Mouse (Mus musculus) spleen, adult 2 months (tissue): Measurements from ENCODE around the gene Cacna1a.

Experiments
- CTCF ChIP-seq: fragments of 200-500 bp; IDR thresholded peaks from 2 replicates; pipeline ENCODE4 v1.5.1; 2011; ENCODE audit warnings: mild to moderate bottlenecking, inconsistent platforms; ENCODE audit not compliant: insufficient read depth, insufficient read length, insufficient replicate concordance; ENCODE audit errors: extremely low read depth
- POLR2A ChIP-seq: fragments of 200-500 bp; IDR thresholded peaks from 2 replicates; pipeline ENCODE4 v1.6.1; 2011; ENCODE audit warnings: low read depth, low read length, inconsistent platforms

GRCm38 (mm10) chr8:84565577-84566360 lies 177.5 kb downstream of the Cacna1a start:
- TF ChIP-seq CTCF (no peak), POLR2A (no peak)
